Mouse (Mus musculus) C2C12 (cell line): ENCODE results near the gene Il20. TPM values are rescaled to one million over a fixed set of nuclear protein-coding genes. Genes with fewer than 3 reads are reported as not detected.
A peak's percentile ranks its signal among the peaks of the same experiment; 100 is the strongest.

Experiments
- H3K27me3 ChIP-seq: one replicate; pipeline ENCODE4 v1.6.1; 2011; ENCODE audit not compliant: control insufficient read depth, insufficient read depth, insufficient read length
- H3K36me3 ChIP-seq: one replicate; pipeline ENCODE4 v1.6.1; 2011; ENCODE audit not compliant: control insufficient read depth, insufficient read depth
- H3K4me3 ChIP-seq: one replicate; pipeline ENCODE4 v1.5.1; 2011; ENCODE audit warnings: mild to moderate bottlenecking, control low read depth; ENCODE audit not compliant: poor library complexity, insufficient read depth, severe bottlenecking
- H3K79me2 ChIP-seq: one replicate; pipeline ENCODE4 v1.6.1; 2011; ENCODE audit not compliant: control insufficient read depth, insufficient read depth
- H3K79me3 ChIP-seq: one replicate; pipeline ENCODE4 v1.6.1; 2011; ENCODE audit warnings: low read depth, control low read depth
- H3ac ChIP-seq: one replicate; pipeline ENCODE3; 2011; ENCODE audit warnings: low read depth; ENCODE audit not compliant: control insufficient read depth, insufficient read length
- CEBPB ChIP-seq: IDR thresholded peaks from one replicate; pipeline ENCODE4 v1.6.1; 2011; ENCODE audit warnings: low read depth, mild to moderate bottlenecking, control low read depth, moderate library complexity
- CTCF ChIP-seq: IDR thresholded peaks from one replicate; pipeline ENCODE4 v1.5.1; 2011; ENCODE audit not compliant: control insufficient read depth, insufficient read depth, insufficient read length
- FOSL1 ChIP-seq: IDR thresholded peaks from one replicate; pipeline ENCODE4 v1.8.0; 2011; ENCODE audit warnings: mild to moderate bottlenecking, low read length; ENCODE audit not compliant: poor library complexity, insufficient read depth, severe bottlenecking
- MAX ChIP-seq: IDR thresholded peaks from one replicate; pipeline ENCODE4 v1.6.1; 2011; ENCODE audit warnings: mild to moderate bottlenecking, control low read depth
- MYOD1 ChIP-seq: IDR thresholded peaks from one replicate; pipeline ENCODE4 v1.6.1; 2011; ENCODE audit warnings: low read depth; ENCODE audit not compliant: control insufficient read depth, insufficient read length
- MYOG ChIP-seq: IDR thresholded peaks from one replicate; pipeline ENCODE4 v1.6.1; 2011; ENCODE audit not compliant: control insufficient read depth, insufficient read length; ENCODE audit errors: extremely low read depth
- USF1 ChIP-seq: IDR thresholded peaks from one replicate; pipeline ENCODE4 v1.6.1; 2011; ENCODE audit warnings: low read depth, mild to moderate bottlenecking, control low read depth, moderate library complexity
- polyA plus RNA-seq: library from polyadenylated mRNA; unstranded; fragments of >200 nt; fragmentation: generic; extraction: Trizol; gene quantifications from one replicate; pipeline ENCODE4 v1.2.1, GENCODE M21; 2012; ENCODE audit warnings: missing spikeins

The Il20 gene
- polyA plus RNA-seq, 1 experiment = not detected

GRCm38 (mm10) chr1:130892446-130892845 lies 18.8 kb downstream of the Il20 start:
- Histone ChIP-seq H3K79me2 (no peaks in the 10 kb centered on the region), H3ac (no peak overlapping the region), H3K36me3 (no peaks in the 10 kb centered on the region), H3K27me3 (no peaks in the 10 kb centered on the region), H3K4me3 (no peak overlapping the region), H3K79me3 (no peaks in the 10 kb centered on the region)
- no peak for TF ChIP-seq MYOD1
- TF ChIP-seq FOSL1 = no peak
- TF ChIP-seq MYOG = no peak
- no peak for TF ChIP-seq CEBPB
- no peak for TF ChIP-seq CTCF
- TF ChIP-seq MAX = no peak
- TF ChIP-seq USF1 = no peak

- Histone ChIP-seq H3K79me3 (no peaks in the 10 kb centered on the region), H3K4me3 (no peak within 1 kb of the TSS), H3K27me3 (no peaks in the 10 kb centered on the region), H3K79me2 (no peaks in the 10 kb centered on the region), H3K36me3 (no peaks in the 10 kb centered on the region), H3ac (no peak within 1 kb of the TSS)
- TF ChIP-seq MYOG (no peak), USF1 (no peak), MAX (no peak), MYOD1 (no peak), FOSL1 (no peak), CEBPB (no peak), CTCF (no peak)
These were observed 23.9 kb downstream of the Il20 start, which contains the start of gene Il24 for GRCm38 (mm10) chr1:130887354-130887753. Il24 (minus strand) TSS chr1:130887454.

DNA sequence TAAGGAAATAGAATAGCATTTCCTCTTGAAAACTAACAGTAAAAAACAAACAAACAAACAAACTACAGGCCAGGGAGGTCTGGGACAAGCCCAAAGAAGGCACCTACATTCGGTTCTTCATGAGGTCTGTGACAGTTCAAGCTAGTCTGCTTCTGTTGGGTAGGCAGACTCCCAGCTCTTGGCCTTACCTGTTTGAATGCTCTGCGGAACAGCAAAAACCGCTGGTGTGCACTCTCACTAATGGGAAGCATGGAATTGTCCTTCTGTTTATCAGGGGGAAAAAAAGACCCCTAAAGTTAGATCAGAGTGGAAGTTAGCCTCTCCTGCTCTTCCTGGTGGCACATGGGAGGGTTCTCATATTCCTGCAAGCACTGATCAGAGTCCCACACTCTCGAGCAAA lies 28.1 kb downstream of the Il20 start:
- H3K4me3 ChIP-seq = no peak overlapping the region
- no peak overlapping the region for H3ac ChIP-seq
- TF ChIP-seq MYOG (no peak), FOSL1 (no peak), USF1 (no peak), MAX (no peak), CTCF (no peak), CEBPB (no peak), MYOD1 (no peak)
- no peaks in the 10 kb centered on the region for H3K27me3 ChIP-seq
- no peaks in the 10 kb centered on the region for H3K79me2 ChIP-seq
- H3K36me3 ChIP-seq = no peaks in the 10 kb centered on the region
- no peaks in the 10 kb centered on the region for H3K79me3 ChIP-seq

DNA sequence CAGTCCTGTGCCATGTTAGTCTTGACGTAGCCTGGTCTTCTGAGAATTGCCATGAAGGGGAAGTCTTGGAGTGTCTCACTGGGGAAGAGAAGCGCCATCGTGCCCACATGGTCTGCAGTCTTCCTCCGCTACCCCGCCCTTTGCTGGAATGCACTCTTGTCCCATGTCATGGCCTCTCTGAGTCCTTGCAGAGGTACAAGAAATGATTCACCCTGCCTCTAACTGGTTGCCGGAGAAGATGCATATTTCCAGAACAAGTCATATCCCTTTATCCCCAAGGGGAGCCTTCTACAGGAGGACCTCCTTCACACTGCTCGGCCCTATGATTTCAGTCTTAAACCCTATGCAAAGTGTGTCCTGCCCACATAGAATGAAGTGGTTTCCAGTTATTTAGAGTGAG lies 31.3 kb downstream of the Il20 start:
- TF ChIP-seq MAX = peak; percentile 85
- TF ChIP-seq FOSL1 = no peak
- TF ChIP-seq USF1 = no peak
- TF ChIP-seq CEBPB = no peak
- Histone ChIP-seq H3ac (no peak overlapping the region), H3K4me3 (no peak overlapping the region), H3K79me3 (no peaks in the 10 kb centered on the region), H3K79me2 (no peaks in the 10 kb centered on the region), H3K36me3 (no peaks in the 10 kb centered on the region), H3K27me3 (no peaks in the 10 kb centered on the region)

- H3K4me3 ChIP-seq = no peak overlapping the region
- H3K36me3 ChIP-seq = no peaks in the 10 kb centered on the region
- no peak overlapping the region for H3ac ChIP-seq
- no peaks in the 10 kb centered on the region for H3K79me2 ChIP-seq
- TF ChIP-seq MAX = no peak
- TF ChIP-seq USF1 = no peak
- no peak for TF ChIP-seq CEBPB
- no peak for TF ChIP-seq CTCF
- no peak for TF ChIP-seq FOSL1
- no peak for TF ChIP-seq MYOD1
- TF ChIP-seq MYOG = no peak
- H3K79me3 ChIP-seq = no peaks in the 10 kb centered on the region
- peaks cover 4% of the 10 kb centered on the region for H3K27me3 ChIP-seq
These were observed 33.2 kb downstream of the Il20 start for GRCm38 (mm10) chr1:130877889-130878614.
